Mouse (Mus musculus): ENCODE measurements around the gene Bcl9.

DNA sequence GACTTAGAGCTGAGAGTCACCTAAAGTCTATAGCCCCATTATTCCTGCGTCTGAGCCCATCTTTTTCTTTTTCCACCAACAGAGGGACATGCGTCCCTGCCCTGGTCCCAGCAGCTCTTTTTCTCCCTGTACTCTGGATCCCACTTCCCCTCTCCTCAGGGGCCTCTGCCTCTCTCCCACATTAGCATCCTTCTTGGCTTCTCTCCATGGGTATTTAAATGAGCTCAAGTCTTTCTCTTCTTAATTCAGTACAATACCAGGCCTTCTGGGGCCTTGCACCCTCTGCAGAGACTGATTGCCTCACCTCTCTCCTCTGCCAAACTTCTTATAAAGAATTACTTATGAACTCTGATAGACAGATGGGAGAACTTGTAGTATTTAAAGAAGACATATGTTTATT, 10.7 kb upstream of the Bcl9 start:
- TF ChIP-seq CTCF (conservative IDR thresholded peaks at IDR 0.05 in 1 of 2, IDR thresholded peaks at IDR 0.05 in 1 of 2; ENCODE audit: low read depth in 2 of 2, low read length in 2 of 2) (no peak), MYC (IDR thresholded peaks at IDR 0.05; ENCODE audit: low read depth, low read length) (no peak), CHD1 (IDR thresholded peaks at IDR 0.05; ENCODE audit: low read depth, low read length) (no peak), IRF4 (IDR thresholded peaks at IDR 0.05; ENCODE audit: low read depth, low read length) (no peak), TCF12 (IDR thresholded peaks at IDR 0.05; ENCODE audit: low read depth, low read length) (no peak), MXI1 (IDR thresholded peaks at IDR 0.05; ENCODE audit: low read depth, low read length) (no peak), TBP (conservative IDR thresholded peaks at IDR 0.05; ENCODE audit: low read depth, low read length) (no peak), MAFK (IDR thresholded peaks at IDR 0.05; ENCODE audit: insufficient replicate concordance, low read length) (no peak), EP300 (IDR thresholded peaks at IDR 0.05; ENCODE audit: low read length) (no peak), POLR2A (IDR thresholded peaks at IDR 0.05; ENCODE audit: low read depth, low read length) (no peak), MAX (IDR thresholded peaks at IDR 0.05; ENCODE audit: low read length) (no peak), USF2 (conservative IDR thresholded peaks at IDR 0.05; ENCODE audit: low read depth, low read length) (no peak)

Data from CH12.LX (cell line).